Mouse (Mus musculus) ES-Bruce4 (cell line): ENCODE measurements around the gene Gpc4.

Experiments
- CTCF ChIP-seq: IDR thresholded peaks from one replicate; pipeline ENCODE4 v1.8.1; 2011; ENCODE audit warnings: low read depth, low read length
- POLR2A ChIP-seq: IDR thresholded peaks from one replicate; pipeline ENCODE4 v1.8.1; 2011; ENCODE audit warnings: low read length; ENCODE audit not compliant: insufficient read depth

GRCm38 (mm10) chrX:52167519-52168244 is 2.6 kb upstream of the Gpc4 start:
- TF ChIP-seq CTCF: no peak
- TF ChIP-seq POLR2A: no peak
